14 mouse cellular contexts compared by ENCODE assay signal in genomic region chr5:146677151-146677515, GRCm38 (mm10).
DNase-seq lines count a peak whose midpoint lies in the region; ATAC-seq and TF ChIP-seq lines count a peak whose summit lies in the region.
"Had no signal": no experiment of that assay in that cellular context is flagged by ENCODE, and none has a peak within 500 bp of the region (broad histone marks: within the 10 kb centered on the region; RNA-seq: fewer than 3 reads in every experiment).

No protein-coding gene starts in this region.

- no peaks in the 10 kb centered on the region for H3K36me3 ChIP-seq in lung, embryonic 15.5 days
- no peaks in the 10 kb centered on the region for H3K36me3 ChIP-seq in liver, embryonic 12.5 days
- H3K36me3 ChIP-seq in stomach, postnatal 0 days (ENCODE audit: control insufficient read depth, insufficient read depth, low read length) = no peaks in the 10 kb centered on the region
- H3K36me3 ChIP-seq in forebrain, embryonic 13.5 days (ENCODE audit: poor library complexity, severe bottlenecking) = no peaks in the 10 kb centered on the region
- H3K36me3 ChIP-seq: embryonic facial prominence, embryonic 10.5 days; G1E; midbrain, embryonic 13.5 days had no signal

- 0 out of 2 replicates have a peak, but pooled peaks have one; percentile 2 for TF ChIP-seq CTCF in stomach, postnatal 0 days (IDR thresholded peaks at IDR 0.05; ENCODE audit: low read depth)
- TF ChIP-seq CTCF in layer of hippocampus, adult 2 months (conservative IDR thresholded peaks at IDR 0.05) = no peak

- no peak overlapping the region for H3K9ac ChIP-seq in lung, embryonic 15.5 days
- no peak overlapping the region for H3K9ac ChIP-seq in liver, embryonic 12.5 days
- no peak overlapping the region for H3K9ac ChIP-seq in stomach, postnatal 0 days (ENCODE audit: low read length)
- no peak overlapping the region for H3K9ac ChIP-seq in forebrain, embryonic 13.5 days
- H3K9ac ChIP-seq: midbrain, embryonic 13.5 days had no signal

- DNase-seq in lung, postnatal 10 days = no peak
- peak; percentile 42 for DNase-seq in kidney, adult 9 months
- no peak for DNase-seq in stomach, postnatal 0 days (ENCODE audit: low spot score)
- DNase-seq in layer of hippocampus, adult 2 months (ENCODE audit: low spot score in 2 of 2) = no peak
- DNase-seq in thymus, postnatal 25 days = no peak
- DNase-seq: cerebellum, postnatal 25 days; left cerebral cortex, postnatal 4 days had no signal

- H3K9me3 ChIP-seq in lung, embryonic 15.5 days = no peaks in the 10 kb centered on the region
- no peaks in the 10 kb centered on the region for H3K9me3 ChIP-seq in liver, embryonic 12.5 days (replicated peaks)
- no peaks in the 10 kb centered on the region for H3K9me3 ChIP-seq in stomach, postnatal 0 days (ENCODE audit: control insufficient read depth, low read length)
- no peaks in the 10 kb centered on the region; the same call in 1 of the 2 replicates for H3K9me3 ChIP-seq in forebrain, embryonic 13.5 days (replicated peaks)
- H3K9me3 ChIP-seq: embryonic facial prominence, embryonic 10.5 days; G1E; midbrain, embryonic 13.5 days had no signal

- 80% methylated on average over 8 of the region's 8 CpGs for WGBS in lung, embryonic 15.5 days
- 86% methylated on average over 8 of the region's 8 CpGs for WGBS in liver, embryonic 12.5 days (ENCODE audit: insufficient replicate concordance)
- WGBS in stomach, postnatal 0 days = 72% methylated on average over 8 of the region's 8 CpGs
- 87% methylated on average over 8 of the region's 8 CpGs for WGBS in forebrain, embryonic 13.5 days

- H3K27me3 ChIP-seq in lung, embryonic 15.5 days = no peaks in the 10 kb centered on the region
- peaks cover 9% of the 10 kb centered on the region; the same call in 1 of the 2 replicates for H3K27me3 ChIP-seq in liver, embryonic 12.5 days (replicated peaks)
- no peaks in the 10 kb centered on the region for H3K27me3 ChIP-seq in stomach, postnatal 0 days (ENCODE audit: control insufficient read depth, insufficient read depth, low read length)
- peaks cover 74% of the 10 kb centered on the region for H3K27me3 ChIP-seq in forebrain, embryonic 13.5 days

- ATAC-seq in lung, embryonic 15.5 days (ENCODE audit: borderline replicate concordance, extremely low read depth, low FRiP score, low TSS enrichment) = no peak
- ATAC-seq in liver, embryonic 12.5 days = no peak
- ATAC-seq in stomach, postnatal 0 days (ENCODE audit: low FRiP score, low TSS enrichment) = no peak
- ATAC-seq in forebrain, embryonic 13.5 days = no peak
- ATAC-seq: hindbrain, embryonic 16.5 days; midbrain, embryonic 13.5 days had no signal

- TF ChIP-seq EP300 in stomach, postnatal 0 days (optimal IDR thresholded peaks at IDR 0.05) = no peak

- H3K4me3 ChIP-seq in lung, embryonic 15.5 days = no peak overlapping the region
- no peak overlapping the region for H3K4me3 ChIP-seq in liver, embryonic 12.5 days
- H3K4me3 ChIP-seq in stomach, postnatal 0 days (ENCODE audit: low read depth, low read length) = no peak overlapping the region
- H3K4me3 ChIP-seq in forebrain, embryonic 13.5 days = no peak overlapping the region
- no peak overlapping the region for H3K4me3 ChIP-seq in layer of hippocampus, adult 2 months
- H3K4me3 ChIP-seq: embryonic facial prominence, embryonic 10.5 days; midbrain, embryonic 13.5 days had no signal

- H3K4me1 ChIP-seq in lung, embryonic 15.5 days = peaks cover 37% of the 10 kb centered on the region
- H3K4me1 ChIP-seq in liver, embryonic 12.5 days = peaks cover 62% of the 10 kb centered on the region
- H3K4me1 ChIP-seq in stomach, postnatal 0 days (replicated peaks; ENCODE audit: control insufficient read depth, insufficient read depth) = no peaks in the 10 kb centered on the region
- peaks cover 7% of the 10 kb centered on the region for H3K4me1 ChIP-seq in forebrain, embryonic 13.5 days

- H3K4me2 ChIP-seq in lung, embryonic 15.5 days = no peak overlapping the region
- no peak overlapping the region for H3K4me2 ChIP-seq in liver, embryonic 12.5 days
- no peak overlapping the region for H3K4me2 ChIP-seq in stomach, postnatal 0 days (replicated peaks; ENCODE audit: low read depth)
- H3K4me2 ChIP-seq in forebrain, embryonic 13.5 days = no peak overlapping the region
- H3K4me2 ChIP-seq: midbrain, embryonic 13.5 days had no signal

- 0 out of 2 replicates have a peak overlapping the region, but pooled peaks have one; percentile 70 for H3K27ac ChIP-seq in lung, embryonic 15.5 days
- H3K27ac ChIP-seq in liver, embryonic 12.5 days = peak overlapping the region; percentile 68
- H3K27ac ChIP-seq in stomach, postnatal 0 days (replicated peaks) = peak overlapping the region; percentile 40; the same call in 1 of the 2 replicates
- no peak overlapping the region for H3K27ac ChIP-seq in forebrain, embryonic 13.5 days
- no peak overlapping the region for H3K27ac ChIP-seq in layer of hippocampus, adult 2 months
- H3K27ac ChIP-seq: embryonic facial prominence, embryonic 10.5 days; midbrain, embryonic 13.5 days had no signal

Comparison
In these comparisons a context has a peak if more than half of its experiments do, and no peak if none do; other contexts are left out.
1. H3K27ac ChIP-seq: peak in lung, embryonic 15.5 days (single experiment), liver, embryonic 12.5 days (single experiment) and stomach, postnatal 0 days (single experiment); none in forebrain, embryonic 13.5 days (single experiment) and layer of hippocampus, adult 2 months (single experiment).